Mouse (Mus musculus) monocyte, adult 2 months (primary cell): ENCODE data around the gene Zer1.

ENCODE experiments used
- DNase-seq, 2 experiments: peaks; one replicate each; pipeline ENCODE4 v3.0.0; 2022; ENCODE audit warnings: low spot score in 2 of 2, low read depth in 1 of 2

Zer1 gene

DNA sequence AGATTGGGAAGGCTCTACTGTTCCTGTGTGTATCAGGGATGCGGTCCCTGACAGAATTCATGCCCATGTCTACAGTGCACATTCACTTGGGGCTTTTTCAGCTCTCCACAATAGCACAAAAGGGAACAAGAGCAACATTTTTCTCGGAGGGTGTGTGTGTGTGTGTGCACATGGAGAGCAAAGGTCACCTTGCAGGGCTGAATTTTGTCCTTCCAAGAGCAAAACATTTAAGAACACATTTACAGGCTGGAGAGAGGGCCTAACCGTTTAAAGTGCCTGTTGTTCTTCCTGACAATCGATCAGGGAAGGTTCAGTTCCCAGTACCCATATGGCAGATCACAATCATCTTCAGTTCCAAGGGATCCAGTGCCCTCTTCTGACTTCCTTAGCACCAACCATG lies 5.8 kb upstream of the Zer1 start:
- DNase-seq = no peak

- no peak for DNase-seq
These were observed 4.4 kb upstream of the Zer1 start for GRCm38 (mm10) chr2:30128789-30129188.

- no peak for DNase-seq
These were observed 485 bp downstream of the Zer1 start for GRCm38 (mm10) chr2:30123729-30124471.

GRCm38 (mm10) chr2:30122766-30123165 lies 1.6 kb downstream of the Zer1 start:
- no peak for DNase-seq

- DNase-seq = no peak
These were observed 4.1 kb downstream of the Zer1 start for GRCm38 (mm10) chr2:30120269-30120668.

GRCm38 (mm10) chr2:30119641-30120051 lies 4.7 kb downstream of the Zer1 start:
- no peak for DNase-seq

DNA sequence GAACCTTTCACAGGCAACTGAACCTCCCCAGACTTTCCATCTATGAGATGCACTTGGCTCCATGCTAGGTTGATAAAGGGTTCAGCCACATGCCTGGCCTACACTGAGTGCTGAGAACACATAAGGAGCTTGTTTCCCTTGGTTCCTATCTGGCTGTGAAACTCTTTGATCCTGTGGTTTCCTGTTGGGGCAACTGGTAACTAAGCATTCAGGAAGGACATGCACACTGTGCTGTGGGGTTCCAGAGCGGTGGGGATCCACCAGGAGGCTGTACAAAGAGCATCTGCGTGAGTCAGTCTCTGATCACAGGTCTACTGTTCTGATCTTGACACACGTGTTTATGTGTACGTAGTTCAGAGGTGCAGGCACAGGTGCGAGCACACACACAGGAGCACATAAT lies 11.8 kb downstream of the Zer1 start:
- DNase-seq = no peak

DNA sequence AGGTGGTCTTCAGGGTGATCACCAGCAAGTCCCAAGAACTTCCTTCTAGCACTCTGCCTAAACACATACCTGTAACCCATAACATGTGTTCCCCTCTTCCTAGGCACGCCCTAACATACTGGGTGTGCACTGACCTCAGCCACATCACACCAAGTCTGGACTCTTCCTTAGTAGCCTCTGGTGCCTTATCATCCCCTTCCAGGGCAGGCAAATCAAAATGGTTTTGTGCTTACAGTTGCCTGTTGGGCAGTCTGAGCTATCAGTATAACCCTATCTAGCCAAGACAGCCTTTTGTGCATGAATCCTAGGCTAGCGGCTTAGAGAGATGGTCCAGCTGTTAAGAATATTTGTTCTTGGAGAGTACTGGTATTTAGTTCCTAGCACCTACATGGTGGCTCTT lies 12.9 kb downstream of the Zer1 start:
- no peak for DNase-seq

DNA sequence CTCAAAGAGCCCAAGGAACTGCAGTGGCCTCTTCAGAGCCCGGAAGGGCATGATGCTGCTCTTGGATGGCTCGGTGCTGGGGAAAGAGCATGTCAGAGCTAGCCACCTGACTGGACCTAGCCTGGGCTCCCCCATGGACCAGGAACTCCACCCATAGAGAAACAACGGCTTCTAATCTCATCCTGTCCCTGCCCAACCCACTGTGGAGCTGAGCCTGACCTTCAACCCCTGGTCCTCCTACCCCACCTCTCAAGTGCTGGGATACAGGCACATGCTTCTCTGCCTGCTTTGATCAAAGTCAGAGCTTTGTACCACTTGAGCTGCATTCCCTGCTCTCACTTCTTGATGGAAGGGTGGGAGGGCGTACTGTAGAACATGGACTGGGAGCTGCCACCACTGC lies 16.1 kb downstream of the Zer1 start:
- DNase-seq = no peak

DNA sequence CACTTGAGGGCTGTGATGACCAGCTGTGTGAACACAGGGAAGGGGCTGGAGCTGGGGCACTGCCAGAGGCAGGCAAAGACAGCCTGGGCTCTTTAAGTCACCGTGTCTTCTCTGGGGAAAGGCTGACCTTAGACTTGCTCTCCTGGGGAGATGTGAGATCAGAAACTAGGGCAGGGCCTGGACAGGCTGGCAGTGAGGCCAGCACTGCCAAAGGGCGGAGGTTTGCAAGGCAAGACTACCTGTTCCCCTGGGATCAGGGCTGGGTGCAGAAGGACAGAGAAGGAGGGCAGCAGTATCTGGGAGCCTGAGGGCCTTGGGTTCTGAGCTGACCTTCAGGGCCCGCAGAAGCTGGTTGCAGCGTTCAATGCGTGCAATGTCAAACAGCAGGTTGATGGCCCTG lies 16.7 kb downstream of the Zer1 start:
- DNase-seq = no peak

DNA sequence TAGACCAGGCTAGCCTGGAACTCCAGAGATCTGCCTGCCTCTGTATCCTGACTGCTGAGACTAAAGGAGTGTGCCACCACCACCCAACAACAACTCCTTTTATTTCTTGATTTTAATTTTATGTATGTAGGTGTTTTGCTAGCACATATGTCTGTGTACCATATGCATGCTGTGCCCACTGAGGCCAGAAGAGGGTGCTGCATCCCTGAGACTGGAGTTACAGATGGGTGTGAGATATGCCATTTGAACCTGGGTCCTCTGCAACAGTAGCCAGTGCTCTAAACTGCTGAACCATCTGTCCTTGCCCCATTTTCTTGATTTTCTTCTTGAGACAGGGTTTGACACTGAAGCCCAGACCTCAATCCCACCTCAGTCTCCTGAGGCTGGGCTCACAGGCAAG lies 18.0 kb downstream of the Zer1 start:
- DNase-seq = peak in 1 of 2 experiments; percentile 44

- DNase-seq = no peak
These were observed 24.2 kb downstream of the Zer1 start for GRCm38 (mm10) chr2:30100214-30100613.

- peak in 1 of 2 experiments; percentile 46 for DNase-seq
These were observed 28.4 kb downstream of the Zer1 start for GRCm38 (mm10) chr2:30095882-30096527.

DNA sequence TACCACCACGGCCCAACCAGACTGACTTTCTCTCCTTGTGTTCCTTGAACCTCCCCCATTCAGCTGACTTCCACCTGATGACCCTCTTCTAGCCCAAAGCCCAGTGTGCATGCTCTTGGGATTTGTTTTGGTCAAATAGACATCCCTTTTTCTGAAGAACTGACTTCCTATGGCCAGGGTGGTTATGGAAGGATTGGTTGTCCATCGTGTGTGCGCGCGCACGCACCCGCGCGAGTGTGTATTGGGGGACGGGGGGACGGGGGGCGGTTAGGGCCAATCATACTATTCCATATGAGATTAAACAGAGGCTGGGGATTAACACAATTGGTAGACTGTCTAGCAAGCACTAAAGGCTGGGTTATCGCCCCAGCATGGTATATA lies 30.2 kb downstream of the Zer1 start:
- DNase-seq = no peak

DNA sequence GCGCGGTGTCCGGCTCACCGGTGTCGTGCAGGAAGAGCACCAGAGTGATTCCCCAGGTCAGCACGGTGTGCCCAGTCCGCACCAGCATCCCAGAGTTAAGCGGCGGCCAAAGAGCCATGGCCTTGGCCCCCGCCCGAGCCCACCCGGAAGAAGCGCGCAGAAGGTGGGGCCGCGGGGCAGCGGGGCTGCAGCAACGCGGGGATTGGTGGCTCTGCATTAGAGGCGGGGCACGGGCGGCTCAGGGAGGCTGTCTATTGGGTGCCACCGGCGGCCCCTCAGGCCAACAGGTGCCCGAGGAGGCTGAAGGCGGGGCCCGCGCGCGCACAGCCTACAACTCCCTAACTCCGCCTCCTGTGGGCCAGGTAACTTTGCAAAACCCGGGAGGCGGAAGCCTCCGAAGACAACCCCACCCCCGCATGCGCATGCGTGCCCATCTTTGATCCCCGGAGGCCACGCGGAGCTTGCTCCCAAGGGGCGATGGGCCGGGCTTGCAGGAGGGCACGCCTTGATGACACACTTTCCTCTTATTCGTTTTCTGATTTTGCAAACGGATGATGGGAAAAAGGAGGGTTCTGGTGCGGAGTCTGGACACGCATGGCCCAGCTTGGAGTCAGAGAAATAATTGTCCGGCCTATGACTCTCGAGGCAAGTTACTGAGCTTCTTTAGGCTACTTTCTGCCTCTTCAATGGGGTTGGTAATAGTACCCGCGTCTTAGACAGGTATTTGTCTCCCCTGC lies 30.7 kb downstream of the Zer1 start, which contains the start of gene Zdhhc12:
Gene Zdhhc12, minus strand, starts transcription at position 178 of the 737 bp plus-strand sequence.
- DNase-seq = peak; percentile 83 to 86

- no peak for DNase-seq
These were observed 32.0 kb downstream of the Zer1 start for GRCm38 (mm10) chr2:30092280-30092918.

- DNase-seq = no peak
These were observed 32.9 kb downstream of the Zer1 start for GRCm38 (mm10) chr2:30091521-30091920.

GRCm38 (mm10) chr2:30087310-30087709 lies 37.1 kb downstream of the Zer1 start:
- DNase-seq = no peak

DNA sequence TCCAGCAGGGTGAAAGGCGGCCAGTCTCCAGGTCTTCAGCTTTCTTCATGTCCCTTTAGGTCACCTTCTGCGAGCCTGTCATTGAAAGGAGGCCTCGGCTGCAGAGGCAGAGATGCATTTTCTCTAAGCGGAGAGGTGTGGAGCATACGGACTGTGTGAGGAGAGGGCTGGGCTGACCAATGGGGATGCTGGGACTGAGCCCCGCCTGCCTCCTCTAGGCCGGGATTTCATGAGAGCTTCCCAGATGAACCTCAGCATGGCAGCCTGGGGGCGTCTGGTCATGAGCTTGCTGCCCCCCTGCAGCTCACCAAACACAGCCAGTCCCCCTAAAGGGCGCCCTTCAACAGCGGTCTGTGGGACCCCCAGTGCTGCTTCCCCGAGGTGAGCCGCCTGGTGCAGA lies 39.8 kb downstream of the Zer1 start:
- no peak for DNase-seq

- peak in 1 of 2 experiments; percentile 23 for DNase-seq
These were observed 40.3 kb downstream of the Zer1 start for GRCm38 (mm10) chr2:30084113-30084512.

DNA sequence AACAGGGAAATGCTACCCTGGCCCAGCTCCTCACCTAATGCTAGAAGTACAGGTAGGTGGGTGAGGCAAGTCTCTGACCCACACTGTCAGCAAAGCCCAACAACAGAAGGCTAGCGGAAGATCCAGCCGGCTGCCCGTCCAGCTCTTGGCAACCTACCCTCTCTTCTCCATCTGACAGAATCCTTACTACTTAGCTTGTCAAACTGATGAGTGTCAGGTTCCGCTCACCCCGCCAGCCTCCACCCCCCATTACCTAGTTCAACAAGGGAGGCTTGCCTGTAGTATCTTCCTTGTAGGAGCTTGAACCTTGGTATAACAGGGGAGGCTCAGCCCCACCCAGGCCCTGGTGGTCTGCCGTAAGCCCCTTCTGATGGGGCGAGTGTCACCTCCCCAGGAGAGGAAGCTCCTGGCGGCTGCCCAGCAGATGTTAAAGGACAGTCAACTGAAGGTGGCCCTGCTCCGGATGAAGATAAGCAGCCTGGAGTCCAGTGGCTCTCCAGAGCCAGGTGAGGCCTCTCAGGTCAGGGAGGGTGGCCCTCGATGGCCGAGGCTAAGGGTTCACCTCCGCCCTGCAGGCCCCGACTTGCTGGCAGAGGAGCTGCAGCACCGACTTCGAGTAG lies 44.1 kb downstream of the Zer1 start:
- DNase-seq = no peak
